Mouse (Mus musculus): ENCODE results near the gene Hk2. TPM values are rescaled to one million over a fixed set of nuclear protein-coding genes. Genes with fewer than 3 reads are reported as not detected.

Hk2 gene
- total and polyA plus RNA-seq, 2 experiments = 0.87 to 1.0 TPM

DNA sequence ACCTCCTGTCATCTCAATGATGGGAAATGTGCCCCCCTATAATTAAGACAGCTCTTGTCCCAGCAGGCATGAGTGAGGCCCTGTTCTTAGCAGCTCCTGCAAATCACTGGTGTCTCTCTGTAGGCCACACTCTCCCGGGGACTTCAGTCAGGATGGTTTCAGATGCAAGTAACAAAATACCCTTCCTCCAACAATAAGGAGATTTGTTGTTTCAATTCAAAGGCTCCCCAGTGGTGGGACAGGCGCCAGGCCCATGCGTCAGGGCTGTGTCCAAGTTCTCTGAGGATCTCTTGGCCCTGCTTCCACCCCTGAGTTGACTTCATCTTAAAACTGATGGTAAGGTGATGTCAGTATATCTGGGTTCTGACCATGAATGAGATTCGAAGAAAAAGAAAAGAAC lies 9.7 kb upstream of the Hk2 start:
- H3K27ac ChIP-seq (replicated peaks; ENCODE audit: insufficient read depth, low read depth, low read length) = no peak overlapping the region
- no peaks in the 10 kb centered on the region for H3K27me3 ChIP-seq (ENCODE audit: control insufficient read depth, insufficient read depth, low read length)
- DNase-seq (ENCODE audit: extremely low read depth, low read depth, low spot score) = no peak
- H3K4me1 ChIP-seq (ENCODE audit: control insufficient read depth, insufficient read depth, low read length) = no peaks in the 10 kb centered on the region; the same call in 1 of the 2 replicates
- H3K9ac ChIP-seq (ENCODE audit: low read depth, low read length) = no peak overlapping the region
- H3K79me2 ChIP-seq (ENCODE audit: control insufficient read depth, insufficient read depth, low read length) = no peaks in the 10 kb centered on the region
- no peak overlapping the region for H3K4me3 ChIP-seq (ENCODE audit: insufficient read depth, low read depth, low read length)
- 87% methylated on average over 4 of the region's 4 CpGs for WGBS
- TF ChIP-seq POLR2A (IDR thresholded peaks at IDR 0.05; ENCODE audit: extremely low read depth, insufficient read depth, low read length) (no peak), CTCF (IDR thresholded peaks at IDR 0.05; ENCODE audit: low read depth, low read length) (no peak)
- no peaks in the 10 kb centered on the region for H3K36me3 ChIP-seq (ENCODE audit: control insufficient read depth, insufficient read depth, low read length)

DNA sequence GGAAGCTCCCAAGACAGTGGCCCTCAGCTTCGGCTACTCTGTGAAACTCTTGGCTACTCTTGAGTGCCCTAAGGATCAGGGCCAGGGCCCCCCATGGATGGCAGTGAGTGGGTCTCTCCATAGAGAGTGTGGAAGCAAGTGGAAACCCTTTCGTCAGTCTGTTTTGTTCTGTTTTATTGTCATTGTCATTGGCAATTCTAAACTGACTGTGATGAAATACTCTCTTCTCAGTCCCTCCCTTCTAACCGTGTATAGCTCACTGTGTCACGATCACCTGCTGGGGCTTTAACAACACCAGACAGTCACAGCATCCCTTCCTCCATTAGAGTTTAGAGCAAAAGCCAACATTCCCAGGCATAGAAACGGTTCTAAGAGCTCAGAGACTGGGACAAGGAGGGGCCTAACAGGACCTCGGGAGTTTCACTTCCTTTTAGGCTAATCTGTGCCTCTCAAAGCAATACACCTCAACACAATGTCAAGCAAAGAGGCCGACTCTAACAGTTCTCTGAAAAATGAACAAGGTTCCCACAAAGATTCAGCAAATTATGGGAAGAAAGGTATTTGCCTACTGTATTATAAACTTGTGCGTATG lies 6.6 kb upstream of the Hk2 start:
- Histone ChIP-seq H3K4me1 (ENCODE audit: control insufficient read depth, insufficient read depth, low read length) (no peaks in the 10 kb centered on the region; the same call in 1 of the 2 replicates), H3K36me3 (ENCODE audit: control insufficient read depth, insufficient read depth, low read length) (no peaks in the 10 kb centered on the region), H3K9ac (ENCODE audit: low read depth, low read length) (no peak overlapping the region), H3K4me3 (ENCODE audit: insufficient read depth, low read depth, low read length) (no peak overlapping the region), H3K27me3 (ENCODE audit: control insufficient read depth, insufficient read depth, low read length) (no peaks in the 10 kb centered on the region), H3K79me2 (ENCODE audit: control insufficient read depth, insufficient read depth, low read length) (no peaks in the 10 kb centered on the region), H3K27ac (replicated peaks; ENCODE audit: insufficient read depth, low read depth, low read length) (no peak overlapping the region)
- WGBS = 73% methylated on average over 8 of the region's 8 CpGs
- DNase-seq (ENCODE audit: extremely low read depth, low read depth, low spot score) = no peak
- TF ChIP-seq CTCF (IDR thresholded peaks at IDR 0.05; ENCODE audit: low read depth, low read length) (no peak), POLR2A (IDR thresholded peaks at IDR 0.05; ENCODE audit: extremely low read depth, insufficient read depth, low read length) (no peak)

DNA sequence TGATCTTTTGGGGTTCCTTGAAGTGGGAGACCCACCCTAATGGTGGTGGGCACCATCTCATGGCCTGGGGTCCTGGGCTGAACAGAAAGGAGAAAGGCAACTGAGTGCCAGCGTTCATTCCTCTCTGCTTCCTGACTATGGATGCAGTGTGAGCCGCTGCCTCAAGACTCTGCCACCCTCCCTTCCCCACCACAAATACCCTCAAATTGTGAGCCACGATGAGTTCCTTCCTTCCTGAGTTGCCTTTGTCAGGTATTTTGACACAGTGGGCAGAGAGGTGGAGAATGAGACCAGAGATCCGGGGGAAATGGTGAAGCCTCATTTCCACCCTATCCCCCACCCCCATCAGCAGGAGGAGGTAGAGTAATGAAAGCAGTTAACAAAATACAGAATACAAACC lies 6.1 kb upstream of the Hk2 start:
- TF ChIP-seq POLR2A (IDR thresholded peaks at IDR 0.05; ENCODE audit: extremely low read depth, insufficient read depth, low read length) (no peak), CTCF (IDR thresholded peaks at IDR 0.05; ENCODE audit: low read depth, low read length) (no peak)
- 71% methylated on average over 4 of the region's 4 CpGs for WGBS

DNA sequence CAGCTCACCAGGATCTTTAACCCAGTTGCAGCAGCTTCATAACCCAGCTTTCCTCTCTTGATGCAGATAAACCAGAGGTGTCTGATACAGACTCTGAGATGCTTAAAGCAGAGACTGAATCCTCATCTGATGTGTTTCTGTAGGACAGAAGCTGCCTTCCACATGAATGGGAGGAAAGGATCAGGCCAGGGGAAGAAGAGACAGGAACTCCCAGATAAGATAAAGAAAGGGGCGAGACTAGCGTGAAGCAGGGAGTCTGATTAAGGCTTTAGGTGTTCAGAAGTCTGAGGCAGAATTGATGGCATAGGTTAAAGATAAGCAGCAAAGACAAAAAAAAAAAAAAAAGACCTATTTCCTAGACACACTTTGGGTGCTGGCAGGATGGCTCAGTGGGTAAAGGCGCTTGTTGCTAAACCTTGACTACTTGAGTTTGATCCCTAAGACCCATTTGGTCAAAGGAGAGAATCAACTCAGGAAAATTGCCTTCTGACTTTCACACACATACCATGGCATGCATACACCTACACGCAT lies 2.9 kb upstream of the Hk2 start:
- DNase-seq (ENCODE audit: extremely low read depth, low read depth, low spot score) = no peak
- H3K79me2 ChIP-seq (ENCODE audit: control insufficient read depth, insufficient read depth, low read length) = no peaks in the 10 kb centered on the region
- 89% methylated on average over 4 of the region's 4 CpGs for WGBS

More for the DNA sequence above, 6.1 kb upstream of the Hk2 start:
- DNase-seq (ENCODE audit: extremely low read depth, low read depth, low spot score) = no peak
- Histone ChIP-seq H3K4me1 (ENCODE audit: control insufficient read depth, insufficient read depth, low read length) (no peaks in the 10 kb centered on the region; the same call in 1 of the 2 replicates), H3K4me3 (ENCODE audit: insufficient read depth, low read depth, low read length) (no peak overlapping the region), H3K9ac (ENCODE audit: low read depth, low read length) (no peak overlapping the region), H3K27me3 (ENCODE audit: control insufficient read depth, insufficient read depth, low read length) (no peaks in the 10 kb centered on the region), H3K79me2 (ENCODE audit: control insufficient read depth, insufficient read depth, low read length) (no peaks in the 10 kb centered on the region), H3K27ac (replicated peaks; ENCODE audit: insufficient read depth, low read depth, low read length) (no peak overlapping the region), H3K36me3 (ENCODE audit: control insufficient read depth, insufficient read depth, low read length) (no peaks in the 10 kb centered on the region)

DNA sequence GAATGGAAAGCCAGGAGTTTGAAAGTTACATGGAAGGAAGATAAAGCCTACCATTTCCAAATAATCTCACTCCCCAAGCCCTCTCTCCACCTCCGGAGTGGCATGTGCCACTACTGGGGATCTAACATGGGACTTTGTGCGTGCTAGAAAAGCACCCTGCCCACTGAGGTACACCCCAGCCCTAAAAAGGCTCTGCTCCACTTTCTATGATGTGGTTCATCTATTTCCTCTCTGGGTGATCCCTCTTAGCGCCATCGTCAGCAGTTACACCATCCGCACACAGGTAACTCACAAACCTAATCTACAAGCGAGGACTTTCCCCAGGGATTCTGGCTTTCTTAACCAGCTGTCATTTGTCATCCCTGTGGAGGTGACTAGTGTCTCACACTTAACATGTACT lies 1.1 kb upstream of the Hk2 start:
- no peak for DNase-seq (ENCODE audit: extremely low read depth, low read depth, low spot score)
- TF ChIP-seq POLR2A (IDR thresholded peaks at IDR 0.05; ENCODE audit: extremely low read depth, insufficient read depth, low read length) (no peak), CTCF (IDR thresholded peaks at IDR 0.05; ENCODE audit: low read depth, low read length) (no peak)
- Histone ChIP-seq H3K4me1 (ENCODE audit: control insufficient read depth, insufficient read depth, low read length) (no peaks in the 10 kb centered on the region), H3K9ac (ENCODE audit: low read depth, low read length) (no peak overlapping the region), H3K27me3 (ENCODE audit: control insufficient read depth, insufficient read depth, low read length) (no peaks in the 10 kb centered on the region), H3K4me3 (ENCODE audit: insufficient read depth, low read depth, low read length) (no peak overlapping the region), H3K79me2 (ENCODE audit: control insufficient read depth, insufficient read depth, low read length) (no peaks in the 10 kb centered on the region), H3K36me3 (ENCODE audit: control insufficient read depth, insufficient read depth, low read length) (no peaks in the 10 kb centered on the region), H3K27ac (replicated peaks; ENCODE audit: insufficient read depth, low read depth, low read length) (no peak overlapping the region)
- WGBS = 85% methylated on average over 6 of the region's 6 CpGs

More for the DNA sequence above, 2.9 kb upstream of the Hk2 start:
- no peaks in the 10 kb centered on the region for H3K27me3 ChIP-seq (ENCODE audit: control insufficient read depth, insufficient read depth, low read length)
- H3K9ac ChIP-seq (ENCODE audit: low read depth, low read length) = no peak overlapping the region
- H3K27ac ChIP-seq (replicated peaks; ENCODE audit: insufficient read depth, low read depth, low read length) = no peak overlapping the region
- no peaks in the 10 kb centered on the region; the same call in 1 of the 2 replicates for H3K4me1 ChIP-seq (ENCODE audit: control insufficient read depth, insufficient read depth, low read length)
- no peak for TF ChIP-seq POLR2A (IDR thresholded peaks at IDR 0.05; ENCODE audit: extremely low read depth, insufficient read depth, low read length)
- no peak for TF ChIP-seq CTCF (IDR thresholded peaks at IDR 0.05; ENCODE audit: low read depth, low read length)
- no peak overlapping the region for H3K4me3 ChIP-seq (ENCODE audit: insufficient read depth, low read depth, low read length)
- H3K36me3 ChIP-seq (ENCODE audit: control insufficient read depth, insufficient read depth, low read length) = no peaks in the 10 kb centered on the region

Data from liver, adult 2 months (tissue).